Mouse (Mus musculus) bone marrow macrophage, adult 2 months (primary cell): ENCODE measurements around the gene Iqck.

Experiments
- CTCF ChIP-seq: IDR thresholded peaks from 2 replicates; pipeline ENCODE4 v1.5.1; 2012; ENCODE audit warnings: low read depth, mild to moderate bottlenecking, low read length, moderate library complexity
- POLR2A ChIP-seq: IDR thresholded peaks from 2 replicates; pipeline ENCODE4 v1.6.1; 2012; ENCODE audit warnings: mild to moderate bottlenecking, low read depth, low read length, borderline replicate concordance

DNA sequence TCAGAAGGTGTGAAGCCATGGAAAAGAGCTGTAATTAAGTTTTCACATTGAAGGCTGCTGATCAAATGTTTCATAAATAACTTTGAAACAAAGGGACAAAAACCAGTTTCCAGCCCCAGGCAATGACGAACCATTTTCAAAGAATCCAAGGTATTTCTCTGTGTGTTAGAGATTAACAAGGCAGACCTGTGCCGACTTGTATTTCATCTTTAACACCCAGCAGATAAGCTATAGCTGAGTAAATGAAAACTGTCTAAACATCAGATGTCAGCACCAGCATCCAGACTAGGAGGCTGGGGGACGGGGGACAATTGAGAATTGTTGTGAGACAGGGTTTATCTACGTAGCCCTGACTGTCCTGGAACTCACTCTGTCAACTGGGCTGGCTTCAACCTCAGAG is 28.4 kb downstream of the Iqck start:
- TF ChIP-seq CTCF (no peak), POLR2A (no peak)
